Mouse (Mus musculus): Measurements from ENCODE around the gene Abcc4. TPM values are rescaled to one million over a fixed set of nuclear protein-coding genes. Genes with fewer than 3 reads are reported as not detected.

Gene Abcc4
- total RNA-seq, 1 experiment = 36.5 TPM

- no peak for TF ChIP-seq ZNF384 (IDR thresholded peaks at IDR 0.05; ENCODE audit: low read depth, low read length)
- no peak for TF ChIP-seq CHD2 (IDR thresholded peaks at IDR 0.05; ENCODE audit: low read depth, low read length)
- TF ChIP-seq ZC3H11A (IDR thresholded peaks at IDR 0.05; ENCODE audit: borderline replicate concordance, low read depth, low read length) = no peak
- TF ChIP-seq HCFC1 (IDR thresholded peaks at IDR 0.05; ENCODE audit: borderline replicate concordance, insufficient read depth, low read length) = no peak
- no peak for TF ChIP-seq MAFK (IDR thresholded peaks at IDR 0.05; ENCODE audit: insufficient read depth, low read depth, low read length)
Observed at GRCm38 (mm10) chr14:118435676-118436330, 270.2 kb downstream of the Abcc4 start.

GRCm38 (mm10) chr14:118434842-118435241 lies 271.2 kb downstream of the Abcc4 start:
- no peak overlapping the region for H3K4me3 ChIP-seq (ENCODE audit: insufficient read depth in 1 of 2, low read depth in 1 of 2, low read length in 2 of 2, poor library complexity in 1 of 2, severe bottlenecking in 1 of 2)
- no peaks in the 10 kb centered on the region for H3K36me3 ChIP-seq (ENCODE audit: control insufficient read depth, insufficient read depth, low read length, poor library complexity, severe bottlenecking)
- no peak overlapping the region for H3K9ac ChIP-seq (ENCODE audit: insufficient read depth, low read depth, low read length, poor library complexity, severe bottlenecking)
- H3K4me1 ChIP-seq (ENCODE audit: control insufficient read depth in 2 of 2, insufficient read depth in 2 of 2, low read length in 2 of 2, poor library complexity in 1 of 2) = no peaks in the 10 kb centered on the region; a peak in 1 of 4 replicates
- H3K27ac ChIP-seq (ENCODE audit: insufficient read depth, low read depth, low read length, poor library complexity, severe bottlenecking) = no peak overlapping the region
- no peaks in the 10 kb centered on the region for H3K9me3 ChIP-seq (ENCODE audit: control insufficient read depth, insufficient read depth, low read depth, low read length)
- in situ Hi-C loops (cut with MboI; ENCODE audit: low sequenced_read_pairs in 2 of 2, unreplicated experiment in 2 of 2) = no loop called here
- DNase-seq (ENCODE audit: low read depth, low spot score) = no peak
- no peak for TF ChIP-seq CHD2 (IDR thresholded peaks at IDR 0.05; ENCODE audit: low read depth, low read length)
- TF ChIP-seq ZC3H11A (IDR thresholded peaks at IDR 0.05; ENCODE audit: borderline replicate concordance, low read depth, low read length) = no peak
- no peak for TF ChIP-seq MAFK (IDR thresholded peaks at IDR 0.05; ENCODE audit: insufficient read depth, low read depth, low read length)
- TF ChIP-seq HCFC1 (IDR thresholded peaks at IDR 0.05; ENCODE audit: borderline replicate concordance, insufficient read depth, low read length) = no peak
- TF ChIP-seq ZNF384 (IDR thresholded peaks at IDR 0.05; ENCODE audit: low read depth, low read length) = no peak

More at GRCm38 (mm10) chr14:118435676-118436330, 270.2 kb downstream of the Abcc4 start:
- no peak overlapping the region for H3K4me3 ChIP-seq (ENCODE audit: insufficient read depth in 1 of 2, low read depth in 1 of 2, low read length in 2 of 2, poor library complexity in 1 of 2, severe bottlenecking in 1 of 2)
- no peaks in the 10 kb centered on the region for H3K36me3 ChIP-seq (ENCODE audit: control insufficient read depth, insufficient read depth, low read length, poor library complexity, severe bottlenecking)
- H3K4me1 ChIP-seq (ENCODE audit: control insufficient read depth in 2 of 2, insufficient read depth in 2 of 2, low read length in 2 of 2, poor library complexity in 1 of 2) = no peaks in the 10 kb centered on the region; a peak in 1 of 4 replicates
- DNase-seq (ENCODE audit: low read depth, low spot score) = no peak
- H3K9me3 ChIP-seq (ENCODE audit: control insufficient read depth, insufficient read depth, low read depth, low read length) = no peaks in the 10 kb centered on the region
- in situ Hi-C loops (cut with MboI; ENCODE audit: low sequenced_read_pairs in 2 of 2, unreplicated experiment in 2 of 2) = no loop called here
- H3K27ac ChIP-seq (ENCODE audit: insufficient read depth, low read depth, low read length, poor library complexity, severe bottlenecking) = no peak overlapping the region
- no peak overlapping the region for H3K9ac ChIP-seq (ENCODE audit: insufficient read depth, low read depth, low read length, poor library complexity, severe bottlenecking)

GRCm38 (mm10) chr14:118433848-118434247 lies 272.2 kb downstream of the Abcc4 start:
- H3K9me3 ChIP-seq (ENCODE audit: control insufficient read depth, insufficient read depth, low read depth, low read length) = no peaks in the 10 kb centered on the region
- no peaks in the 10 kb centered on the region; a peak in 1 of 4 replicates for H3K4me1 ChIP-seq (ENCODE audit: control insufficient read depth in 2 of 2, insufficient read depth in 2 of 2, low read length in 2 of 2, poor library complexity in 1 of 2)
- H3K36me3 ChIP-seq (ENCODE audit: control insufficient read depth, insufficient read depth, low read length, poor library complexity, severe bottlenecking) = no peaks in the 10 kb centered on the region
- H3K4me3 ChIP-seq (ENCODE audit: insufficient read depth in 1 of 2, low read depth in 1 of 2, low read length in 2 of 2, poor library complexity in 1 of 2, severe bottlenecking in 1 of 2) = no peak overlapping the region
- no peak overlapping the region for H3K27ac ChIP-seq (ENCODE audit: insufficient read depth, low read depth, low read length, poor library complexity, severe bottlenecking)
- no peak for TF ChIP-seq MAFK (IDR thresholded peaks at IDR 0.05; ENCODE audit: insufficient read depth, low read depth, low read length)
- no peak for TF ChIP-seq HCFC1 (IDR thresholded peaks at IDR 0.05; ENCODE audit: borderline replicate concordance, insufficient read depth, low read length)
- TF ChIP-seq CHD2 (IDR thresholded peaks at IDR 0.05; ENCODE audit: low read depth, low read length) = no peak
- in situ Hi-C loops (cut with MboI; ENCODE audit: low sequenced_read_pairs in 2 of 2, unreplicated experiment in 2 of 2) = no loop called here
- no peak overlapping the region for H3K9ac ChIP-seq (ENCODE audit: insufficient read depth, low read depth, low read length, poor library complexity, severe bottlenecking)
- DNase-seq (ENCODE audit: low read depth, low spot score) = no peak

Other genes with a start within 250 kb of the Abcc4 start
- gene Cldn10, start 81.7 kb upstream of the Abcc4 start, total RNA-seq (2012; rRNA removed) = 0.09 and 0.21 TPM in 2 replicates
- gene Dzip1, start 219.2 kb upstream of the Abcc4 start, total RNA-seq (2012; rRNA removed) = 6.8 and 15.3 TPM in 2 replicates
- 21.8 and 29.8 TPM in 2 replicates for gene Dnajc3, start 231.8 kb upstream of the Abcc4 start, total RNA-seq (2012; rRNA removed)